Mouse (Mus musculus): ENCODE results near the gene Tnks1bp1. TPM values are rescaled to one million over a fixed set of nuclear protein-coding genes. Genes with fewer than 3 reads are reported as not detected.
A peak's percentile ranks its signal among the peaks of the same experiment; 100 is the strongest.

The Tnks1bp1 gene
- total RNA-seq (2021) (10 to 100 TPM; 56.9 to 59.1 TPM), polyA plus RNA-seq (2012; rRNA removed) (40.7 and 54.1 TPM in 2 replicates)
- long read RNA-seq, full-length matches to known transcripts, result 4 of 10 reads
- long read RNA-seq, partial matches to known transcripts, result 6 of 10 reads
- long read RNA-seq, other reads (novel, unspliced or antisense), result 0 of 10 reads

DNA sequence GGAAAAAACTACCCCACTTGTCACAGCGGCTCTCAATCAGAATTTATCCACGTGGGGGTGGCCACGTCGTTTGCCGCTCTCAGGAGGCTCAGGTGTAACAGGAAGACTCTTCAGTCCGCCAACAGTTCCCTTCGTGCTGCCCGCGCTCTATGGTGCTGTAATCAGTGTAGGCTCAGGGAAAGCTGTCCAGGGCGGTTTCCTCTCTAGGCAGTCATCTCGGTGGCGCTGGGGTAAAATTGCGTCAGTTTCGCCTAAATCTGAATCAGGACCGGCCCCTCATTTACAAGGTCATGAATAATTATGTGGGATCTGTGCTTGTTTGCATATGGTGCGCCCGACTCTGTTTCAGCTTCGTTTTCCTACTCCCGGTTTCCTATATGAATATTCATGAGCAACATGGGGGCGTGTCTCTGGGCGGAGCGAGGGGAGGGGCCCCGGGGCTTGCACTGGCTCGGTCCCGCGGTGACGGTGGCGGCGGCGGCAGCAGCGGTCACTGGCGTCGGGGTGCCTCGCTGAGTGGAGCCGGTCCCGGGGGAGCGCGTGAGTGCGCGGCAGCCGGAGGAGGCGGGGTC lies at the start of gene Tnks1bp1:
Tnks1bp1 (plus strand) TSS at position 427 of the 572 bp plus-strand sequence.
- DNase-seq, result peak; percentile 99
- peak within 1 kb of the TSS; percentile 63 for H3K4me3 ChIP-seq
- H3K4me1 ChIP-seq (ENCODE audit: control insufficient read depth, insufficient read depth, low read length), result peaks cover 7% of the 10 kb centered on the region
- H3K9ac ChIP-seq (ENCODE audit: low read depth, low read length), result peak within 1 kb of the TSS; percentile 72
- peaks cover 6% of the 10 kb centered on the region for H3K36me3 ChIP-seq (ENCODE audit: control insufficient read depth, insufficient read depth, low read length)
- peak within 1 kb of the TSS; percentile 94 for H3K27ac ChIP-seq
- TF ChIP-seq EP300 (IDR thresholded peaks at IDR 0.05; ENCODE audit: insufficient read depth, low read depth, low read length) (peak; percentile 74), CTCF (IDR thresholded peaks at IDR 0.05) (no peak), POLR2A (IDR thresholded peaks at IDR 0.05; ENCODE audit: insufficient read depth, low read depth, low read length) (peak; percentile 69; the same call in 1 of the 2 replicates)
- 0 out of 2 replicates have a peak, but pooled peaks cover 1% of the 10 kb centered on the region for H3K79me2 ChIP-seq (replicated peaks; ENCODE audit: control insufficient read depth, insufficient read depth, low read length)
- WGBS, result under 1% methylated on average over 42 of the region's 42 CpGs
- no peaks in the 10 kb centered on the region for H3K27me3 ChIP-seq (ENCODE audit: control insufficient read depth, insufficient read depth, low read length)
- intact Hi-C loops (cut with DNase I), result loop anchor here (1.0 to 2.0 kb wide), 2 partner anchors 10 to 51 kb away; partner anchors contain the start of genes P2rx3 and Ssrp1

DNA sequence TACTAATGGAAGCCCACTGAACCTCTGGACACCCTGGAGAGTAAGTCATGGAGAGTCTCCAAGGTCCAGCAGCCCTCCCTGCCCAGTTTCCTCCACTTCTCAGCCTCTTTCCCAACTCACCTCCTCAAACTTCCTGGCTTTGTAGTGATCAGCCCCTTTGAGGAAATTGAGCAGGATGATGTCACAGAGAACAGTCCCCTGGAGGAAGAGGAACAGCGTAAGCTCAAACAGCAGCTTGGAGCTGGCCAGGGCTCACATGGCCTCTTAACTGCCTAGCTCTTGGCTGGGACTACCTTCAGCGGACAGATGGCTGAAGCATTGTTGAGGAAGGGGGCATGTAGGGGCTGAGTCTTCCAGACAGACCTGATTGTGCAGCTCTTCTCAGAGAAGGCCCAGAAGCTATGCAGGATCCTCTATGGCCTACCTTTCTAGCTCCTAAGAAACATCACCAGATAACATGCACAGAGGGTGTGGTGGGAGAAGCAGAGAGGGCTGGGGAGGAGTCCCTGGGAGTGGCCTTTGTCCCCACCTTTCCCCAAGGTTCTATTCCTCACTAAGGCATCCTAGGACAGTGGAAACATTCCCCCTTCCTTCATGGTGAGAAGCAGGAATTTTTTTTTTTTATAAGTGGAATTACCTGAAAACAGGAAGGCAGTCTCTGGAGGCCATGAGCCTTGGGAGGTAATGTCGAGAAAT lies 48.2 kb upstream of the Tnks1bp1 start:
- DNase-seq, result peak; percentile 28 to 33
- TF ChIP-seq EP300 (IDR thresholded peaks at IDR 0.05; ENCODE audit: insufficient read depth, low read depth, low read length) (no peak), POLR2A (IDR thresholded peaks at IDR 0.05; ENCODE audit: insufficient read depth, low read depth, low read length) (peak; percentile 63)
- no peak overlapping the region for H3K9ac ChIP-seq (ENCODE audit: low read depth, low read length)
- H3K36me3 ChIP-seq (ENCODE audit: control insufficient read depth, insufficient read depth, low read length), result no peaks in the 10 kb centered on the region
- H3K27ac ChIP-seq, result peak overlapping the region; percentile 57
- H3K4me3 ChIP-seq, result no peak overlapping the region
- no peaks in the 10 kb centered on the region for H3K79me2 ChIP-seq (replicated peaks; ENCODE audit: control insufficient read depth, insufficient read depth, low read length)
- 34% methylated on average over 3 of the region's 3 CpGs for WGBS
- no peaks in the 10 kb centered on the region for H3K27me3 ChIP-seq (ENCODE audit: control insufficient read depth, insufficient read depth, low read length)
- H3K4me1 ChIP-seq (ENCODE audit: control insufficient read depth, insufficient read depth, low read length), result peaks cover 19% of the 10 kb centered on the region
- intact Hi-C loops (cut with DNase I), result no loop called here

DNA sequence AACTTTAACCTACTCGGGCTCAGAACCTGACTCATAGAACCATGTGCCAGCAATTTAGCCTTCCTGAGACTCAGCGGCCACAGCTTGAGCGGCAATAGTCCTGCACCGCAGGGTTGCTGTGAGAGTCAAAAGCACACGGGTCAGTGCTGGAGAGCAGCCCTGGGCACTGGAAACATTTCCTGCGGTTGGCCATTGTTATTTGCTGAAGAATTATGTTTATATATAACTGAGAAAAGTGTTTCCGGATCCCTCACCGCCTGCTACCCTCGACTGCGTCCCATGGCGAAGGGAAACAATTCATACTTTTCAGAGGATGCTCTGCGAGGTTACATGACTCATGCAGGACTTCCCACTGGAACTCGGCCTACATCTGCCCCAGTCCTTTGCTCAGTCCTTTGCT lies 46.3 kb upstream of the Tnks1bp1 start:
- no peaks in the 10 kb centered on the region for H3K36me3 ChIP-seq (ENCODE audit: control insufficient read depth, insufficient read depth, low read length)
- TF ChIP-seq POLR2A (IDR thresholded peaks at IDR 0.05; ENCODE audit: insufficient read depth, low read depth, low read length) (no peak), CTCF (IDR thresholded peaks at IDR 0.05) (no peak), EP300 (IDR thresholded peaks at IDR 0.05; ENCODE audit: insufficient read depth, low read depth, low read length) (no peak)
- peak overlapping the region; percentile 54 for H3K27ac ChIP-seq
- H3K9ac ChIP-seq (ENCODE audit: low read depth, low read length), result no peak overlapping the region
- peak in 1 of 2 experiments; percentile 27 for DNase-seq
- no peak overlapping the region for H3K4me3 ChIP-seq
- peaks cover 19% of the 10 kb centered on the region for H3K4me1 ChIP-seq (ENCODE audit: control insufficient read depth, insufficient read depth, low read length)
- no peaks in the 10 kb centered on the region for H3K27me3 ChIP-seq (ENCODE audit: control insufficient read depth, insufficient read depth, low read length)
- no peaks in the 10 kb centered on the region for H3K79me2 ChIP-seq (replicated peaks; ENCODE audit: control insufficient read depth, insufficient read depth, low read length)
- 49% methylated on average over 13 of the region's 13 CpGs for WGBS
- intact Hi-C loops (cut with DNase I), result no loop called here

DNA sequence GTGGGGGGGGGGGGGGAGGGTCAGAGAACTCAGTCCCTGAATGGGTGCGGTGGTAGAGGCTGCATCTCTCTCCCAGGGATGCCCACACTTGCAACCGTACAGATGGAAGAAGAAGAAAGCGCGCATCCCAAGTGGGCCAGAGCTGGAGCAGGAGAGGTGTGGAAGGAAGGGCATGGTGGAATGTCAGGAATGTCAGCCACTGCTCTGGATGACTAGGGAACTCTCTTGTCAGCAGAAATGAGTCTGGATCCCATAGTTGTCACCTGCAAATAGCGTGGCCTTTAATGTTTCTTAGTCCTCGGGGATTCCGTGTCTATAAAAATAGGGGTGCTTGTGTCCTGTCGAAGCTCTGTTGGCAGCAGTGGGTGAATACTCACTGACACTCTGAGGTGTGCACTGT lies 45.2 kb upstream of the Tnks1bp1 start:
- intact Hi-C loops (cut with DNase I), result no loop called here
- TF ChIP-seq POLR2A (IDR thresholded peaks at IDR 0.05; ENCODE audit: insufficient read depth, low read depth, low read length), result no peak
- TF ChIP-seq CTCF (IDR thresholded peaks at IDR 0.05), result no peak
- no peak for TF ChIP-seq EP300 (IDR thresholded peaks at IDR 0.05; ENCODE audit: insufficient read depth, low read depth, low read length)

DNA sequence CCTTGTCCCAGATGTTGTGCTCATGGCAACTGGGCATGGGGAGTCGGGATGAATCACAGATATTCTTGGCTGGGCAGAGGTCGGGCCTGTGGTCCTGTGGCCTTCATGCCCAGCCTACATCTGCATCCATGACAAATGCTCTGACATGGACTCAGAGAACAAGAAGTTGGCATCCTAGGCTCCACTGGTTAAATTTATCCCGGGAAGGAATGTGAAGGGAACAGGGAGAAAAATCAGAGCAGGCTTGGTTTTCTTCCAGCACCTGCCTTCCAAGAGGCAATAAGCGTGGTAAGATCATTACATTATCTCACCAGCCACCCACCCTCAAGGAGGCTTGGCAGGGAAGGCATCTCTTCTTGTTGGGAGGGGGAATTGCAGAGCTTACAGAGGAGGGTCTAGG lies 43.5 kb upstream of the Tnks1bp1 start:
- H3K36me3 ChIP-seq (ENCODE audit: control insufficient read depth, insufficient read depth, low read length), result no peaks in the 10 kb centered on the region
- peaks cover 17% of the 10 kb centered on the region for H3K4me1 ChIP-seq (ENCODE audit: control insufficient read depth, insufficient read depth, low read length)
- WGBS, result 79% methylated on average over 4 of the region's 4 CpGs
- no peak overlapping the region for H3K27ac ChIP-seq
- no peaks in the 10 kb centered on the region for H3K79me2 ChIP-seq (replicated peaks; ENCODE audit: control insufficient read depth, insufficient read depth, low read length)
- no peak overlapping the region for H3K4me3 ChIP-seq
- DNase-seq, result no peak
- intact Hi-C loops (cut with DNase I), result no loop called here
- no peaks in the 10 kb centered on the region for H3K27me3 ChIP-seq (ENCODE audit: control insufficient read depth, insufficient read depth, low read length)
- no peak overlapping the region for H3K9ac ChIP-seq (ENCODE audit: low read depth, low read length)
- TF ChIP-seq CTCF (IDR thresholded peaks at IDR 0.05) (no peak), EP300 (IDR thresholded peaks at IDR 0.05; ENCODE audit: insufficient read depth, low read depth, low read length) (no peak), POLR2A (IDR thresholded peaks at IDR 0.05; ENCODE audit: insufficient read depth, low read depth, low read length) (no peak)

More for the DNA sequence above, 45.2 kb upstream of the Tnks1bp1 start:
- H3K4me1 ChIP-seq (ENCODE audit: control insufficient read depth, insufficient read depth, low read length), result peaks cover 19% of the 10 kb centered on the region
- DNase-seq, result no peak
- no peaks in the 10 kb centered on the region for H3K27me3 ChIP-seq (ENCODE audit: control insufficient read depth, insufficient read depth, low read length)
- no peaks in the 10 kb centered on the region for H3K36me3 ChIP-seq (ENCODE audit: control insufficient read depth, insufficient read depth, low read length)
- 67% methylated on average over 8 of the region's 8 CpGs for WGBS
- H3K4me3 ChIP-seq, result no peak overlapping the region
- no peak overlapping the region for H3K27ac ChIP-seq
- no peaks in the 10 kb centered on the region for H3K79me2 ChIP-seq (replicated peaks; ENCODE audit: control insufficient read depth, insufficient read depth, low read length)
- no peak overlapping the region for H3K9ac ChIP-seq (ENCODE audit: low read depth, low read length)

DNA sequence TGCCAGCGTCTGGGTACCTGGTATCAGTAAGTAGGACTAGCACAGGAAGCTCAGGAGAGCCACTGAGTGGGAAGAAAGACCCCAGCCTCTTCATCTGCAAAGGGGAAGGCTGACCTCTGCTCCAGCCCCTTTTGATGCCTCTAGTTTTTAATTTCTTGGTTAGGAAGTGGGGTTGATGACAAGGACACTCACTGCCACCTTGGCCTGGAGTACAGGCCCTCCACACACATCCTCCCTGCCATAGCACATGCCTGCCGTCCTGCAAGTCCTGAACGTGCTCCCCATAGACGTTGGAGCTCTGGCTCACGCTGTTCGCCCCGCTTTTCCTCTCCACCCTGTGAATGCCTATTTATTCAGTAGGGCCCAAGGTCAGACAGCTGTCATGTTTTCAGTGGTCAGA lies 41.2 kb upstream of the Tnks1bp1 start:
- DNase-seq, result no peak
- intact Hi-C loops (cut with DNase I), result loop anchor here (2.0 kb wide), 2 partner anchors 112 to 138 kb away; no protein-coding TSS in a partner anchor
- Histone ChIP-seq H3K79me2 (replicated peaks; ENCODE audit: control insufficient read depth, insufficient read depth, low read length) (no peaks in the 10 kb centered on the region), H3K4me3 (no peak overlapping the region), H3K27me3 (ENCODE audit: control insufficient read depth, insufficient read depth, low read length) (no peaks in the 10 kb centered on the region), H3K27ac (no peak overlapping the region), H3K4me1 (ENCODE audit: control insufficient read depth, insufficient read depth, low read length) (peaks cover 6% of the 10 kb centered on the region), H3K9ac (ENCODE audit: low read depth, low read length) (no peak overlapping the region), H3K36me3 (ENCODE audit: control insufficient read depth, insufficient read depth, low read length) (no peaks in the 10 kb centered on the region)
- 75% methylated on average over 7 of the region's 7 CpGs for WGBS
- no peak for TF ChIP-seq CTCF (IDR thresholded peaks at IDR 0.05)
- no peak for TF ChIP-seq EP300 (IDR thresholded peaks at IDR 0.05; ENCODE audit: insufficient read depth, low read depth, low read length)
- no peak for TF ChIP-seq POLR2A (IDR thresholded peaks at IDR 0.05; ENCODE audit: insufficient read depth, low read depth, low read length)
